Mouse (Mus musculus): ENCODE results near the gene Dnajc27. TPM values are rescaled to one million over a fixed set of nuclear protein-coding genes. Genes with fewer than 3 reads are reported as not detected.
A peak's percentile ranks its signal among the peaks of the same experiment; 100 is the strongest.

Dnajc27 gene
- total RNA-seq, 2 experiments from 2014 or later = 13.3 to 14.5 TPM

- DNase-seq = no peak
- intact Hi-C loops (cut with DNase I; ENCODE audit: low total_unique reads) = loop anchor here (5.0 kb wide), 1 partner anchor 148 kb away; no protein-coding TSS in a partner anchor
Observed at GRCm38 (mm10) chr12:4075407-4075806, 7.0 kb upstream of the Dnajc27 start.

GRCm38 (mm10) chr12:4076383-4076782 lies 6.0 kb upstream of the Dnajc27 start:
- intact Hi-C loops (cut with DNase I; ENCODE audit: low total_unique reads) = loop anchor here (5.0 kb wide), 1 partner anchor 149 kb away; no protein-coding TSS in a partner anchor
- DNase-seq = no peak

DNA sequence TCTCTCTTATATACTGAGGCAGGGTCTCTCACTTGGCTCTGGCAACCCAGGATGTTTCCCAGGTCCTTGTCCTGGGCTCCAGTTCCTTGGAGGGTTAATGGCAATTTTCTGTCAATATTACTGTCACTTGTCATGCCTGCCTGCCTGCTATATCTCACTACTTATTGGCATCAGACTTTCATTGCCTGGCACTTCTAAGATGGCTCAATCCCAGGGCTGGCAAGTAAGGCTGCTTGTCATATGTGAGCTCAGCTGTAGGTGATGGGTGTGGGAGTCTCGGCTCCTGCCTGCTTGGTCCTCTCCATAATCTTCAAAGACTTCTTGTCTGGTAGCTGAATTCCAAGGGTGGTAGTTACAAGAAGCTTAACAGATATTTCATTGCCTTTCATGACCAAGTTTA lies 4.3 kb upstream of the Dnajc27 start:
- intact Hi-C loops (cut with DNase I; ENCODE audit: low total_unique reads) = loop anchor here (2.0 to 5.0 kb wide), 2 partner anchors 93 to 151 kb away; no protein-coding TSS in a partner anchor

GRCm38 (mm10) chr12:4080311-4080710 lies 2.1 kb upstream of the Dnajc27 start:
- intact Hi-C loops (cut with DNase I; ENCODE audit: low total_unique reads) = no loop called here
- peak; percentile 53 for DNase-seq

More for the DNA sequence above, 4.3 kb upstream of the Dnajc27 start:
- no peak for DNase-seq

- intact Hi-C loops (cut with DNase I; ENCODE audit: low total_unique reads) = no loop called here
- no peak for DNase-seq
Observed at GRCm38 (mm10) chr12:4083441-4083840, 1.1 kb downstream of the Dnajc27 start.

DNA sequence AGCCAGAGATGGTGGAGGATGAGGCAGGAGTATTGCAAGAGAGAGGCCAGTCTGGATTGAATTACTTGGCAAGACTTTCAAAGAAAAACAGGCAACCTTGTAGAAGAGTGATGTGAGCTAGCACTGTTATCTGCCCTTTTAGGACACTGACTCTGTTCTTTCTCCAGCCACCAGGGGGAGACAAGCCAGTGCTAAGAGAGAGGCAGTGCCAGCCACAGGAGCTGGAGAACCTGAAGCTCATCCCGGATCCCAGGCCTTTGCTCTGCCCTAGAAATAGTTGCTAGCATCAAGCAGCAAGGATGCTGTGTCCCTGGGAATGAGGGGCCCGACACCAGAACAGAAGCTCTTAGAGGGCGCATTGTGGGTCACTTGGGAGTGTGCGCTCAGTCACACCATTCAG lies 25.0 kb downstream of the Dnajc27 start:
- peak; percentile 73 for DNase-seq
- intact Hi-C loops (cut with DNase I; ENCODE audit: low total_unique reads) = loop anchor here (2.0 to 10.0 kb wide), 2 partner anchors 103 to 447 kb away; no protein-coding TSS in a partner anchor

- DNase-seq = no peak
- intact Hi-C loops (cut with DNase I; ENCODE audit: low total_unique reads) = no loop called here
Observed at GRCm38 (mm10) chr12:4116132-4116531, 33.7 kb downstream of the Dnajc27 start.

- intact Hi-C loops (cut with DNase I; ENCODE audit: low total_unique reads) = no loop called here
- no peak for DNase-seq
Observed at GRCm38 (mm10) chr12:4117136-4117535, 34.8 kb downstream of the Dnajc27 start.

- no peak for DNase-seq
- intact Hi-C loops (cut with DNase I; ENCODE audit: low total_unique reads) = no loop called here
Observed at GRCm38 (mm10) chr12:4117579-4117978, 35.2 kb downstream of the Dnajc27 start.

DNA sequence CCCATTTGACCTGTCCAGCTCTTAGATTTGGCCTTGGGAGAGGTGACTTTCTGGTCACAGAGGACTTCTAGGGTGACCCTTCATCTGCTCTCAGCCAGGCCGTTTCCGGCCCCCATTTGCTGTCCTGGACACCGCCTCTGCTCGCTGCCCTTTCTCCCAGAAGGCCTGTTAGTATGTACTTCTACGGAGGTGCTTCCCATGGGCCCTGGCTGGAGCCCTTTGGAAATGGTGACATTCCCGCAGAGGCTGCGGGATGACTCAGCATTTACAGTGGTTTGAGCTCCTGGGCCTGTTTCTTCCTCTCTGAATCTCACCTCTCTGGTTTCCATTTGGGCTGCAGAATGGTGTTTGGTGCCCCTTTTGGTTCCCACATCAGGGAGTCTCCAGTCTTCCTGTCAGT lies 45.0 kb downstream of the Dnajc27 start:
- intact Hi-C loops (cut with DNase I; ENCODE audit: low total_unique reads) = no loop called here
- DNase-seq = no peak

DNA sequence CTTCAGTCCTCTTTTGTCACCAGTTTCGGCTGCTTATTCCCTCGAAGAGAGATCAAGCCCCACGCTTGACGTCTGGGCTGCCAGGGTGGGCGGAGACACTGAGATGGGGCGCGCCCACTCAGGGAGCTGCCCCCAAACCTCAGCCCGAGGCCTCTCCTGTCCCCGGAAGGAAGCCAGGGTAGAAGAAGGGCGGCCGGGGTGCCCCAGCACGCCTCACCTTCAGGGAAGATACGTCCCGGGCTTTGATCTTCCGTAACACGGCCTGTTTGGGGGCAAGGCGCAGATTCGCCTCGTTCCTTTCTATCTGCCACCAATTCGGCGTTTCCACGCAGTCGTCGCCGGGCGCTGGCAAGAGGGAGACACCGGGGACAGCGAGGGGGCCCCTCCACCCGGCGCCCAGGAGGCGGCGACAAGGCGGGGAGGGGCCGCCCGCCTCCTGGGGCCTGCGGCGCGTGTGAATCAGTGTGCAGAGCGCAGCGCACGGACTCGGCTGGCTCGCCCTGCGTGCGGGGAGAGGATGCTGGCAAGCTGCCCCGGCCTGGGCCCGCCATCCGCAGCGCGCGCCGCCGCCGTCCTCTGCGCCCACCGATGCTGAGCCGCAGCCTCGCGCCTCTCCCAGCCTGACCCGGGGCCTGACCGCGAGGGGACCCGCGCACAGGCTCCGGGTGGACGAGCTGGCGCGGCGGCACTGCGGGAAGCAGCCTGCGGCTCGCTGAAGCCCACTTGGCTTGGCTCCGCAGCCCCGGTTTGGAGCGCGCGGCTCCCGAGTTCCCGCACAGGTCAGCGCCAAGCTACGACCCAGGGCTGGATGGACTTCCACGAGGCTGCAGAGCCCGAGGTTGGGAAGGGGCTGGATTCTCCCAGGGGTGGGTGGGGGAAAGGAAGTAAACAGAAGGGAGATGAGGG lies 50.8 kb downstream of the Dnajc27 start, which contains the start of gene Adcy3:
TSS of gene Adcy3 (plus strand) at position 163 of the 906 bp plus-strand sequence.
- DNase-seq = peak; percentile 67

DNA sequence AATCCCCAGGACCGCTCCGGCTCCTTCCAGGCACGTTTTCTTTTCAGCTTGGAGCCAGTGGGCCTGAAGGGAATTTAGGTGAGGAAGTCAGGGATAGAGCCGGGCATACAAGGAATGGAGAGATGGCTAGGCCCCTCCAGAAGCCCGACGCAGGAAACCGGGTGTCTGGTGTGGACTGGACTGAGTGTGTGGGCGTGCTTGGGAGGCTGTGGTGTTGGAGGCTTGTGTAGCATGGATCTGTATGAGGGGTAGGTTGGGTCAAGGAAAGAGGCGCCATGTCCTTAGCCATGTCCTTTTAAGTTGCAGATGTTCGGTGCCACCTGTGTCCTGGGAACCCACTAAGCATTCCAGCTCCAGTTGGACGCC lies 51.4 kb downstream of the Dnajc27 start:
- intact Hi-C loops (cut with DNase I; ENCODE audit: low total_unique reads) = no loop called here
- DNase-seq = no peak

More for the DNA sequence above, 50.8 kb downstream of the Dnajc27 start, which contains the start of gene Adcy3:
- intact Hi-C loops (cut with DNase I; ENCODE audit: low total_unique reads) = no loop called here

DNA sequence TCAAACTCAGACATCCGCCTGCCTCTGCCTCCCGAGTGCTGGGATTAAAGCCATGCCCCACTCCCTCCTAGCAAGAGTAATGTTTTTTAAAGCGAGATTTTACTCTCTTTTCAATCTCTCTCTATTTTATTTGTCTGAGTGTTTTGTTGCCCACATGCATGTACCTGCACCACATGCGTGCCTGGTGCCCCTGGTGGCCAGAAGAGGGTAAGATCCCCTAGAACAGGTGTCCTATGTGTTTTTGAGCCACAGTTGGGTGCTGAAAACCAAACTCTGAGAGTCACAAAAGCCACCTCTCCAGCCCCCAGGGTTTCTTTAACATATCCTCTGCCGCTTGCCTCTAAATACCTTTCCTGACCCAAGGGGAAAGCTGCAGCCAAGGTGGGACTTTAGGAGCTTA lies 60.8 kb downstream of the Dnajc27 start:
- no peak for DNase-seq
- intact Hi-C loops (cut with DNase I; ENCODE audit: low total_unique reads) = no loop called here

- intact Hi-C loops (cut with DNase I; ENCODE audit: low total_unique reads) = no loop called here
- no peak for DNase-seq
Observed at GRCm38 (mm10) chr12:4150936-4151335, 68.6 kb downstream of the Dnajc27 start.

DNA sequence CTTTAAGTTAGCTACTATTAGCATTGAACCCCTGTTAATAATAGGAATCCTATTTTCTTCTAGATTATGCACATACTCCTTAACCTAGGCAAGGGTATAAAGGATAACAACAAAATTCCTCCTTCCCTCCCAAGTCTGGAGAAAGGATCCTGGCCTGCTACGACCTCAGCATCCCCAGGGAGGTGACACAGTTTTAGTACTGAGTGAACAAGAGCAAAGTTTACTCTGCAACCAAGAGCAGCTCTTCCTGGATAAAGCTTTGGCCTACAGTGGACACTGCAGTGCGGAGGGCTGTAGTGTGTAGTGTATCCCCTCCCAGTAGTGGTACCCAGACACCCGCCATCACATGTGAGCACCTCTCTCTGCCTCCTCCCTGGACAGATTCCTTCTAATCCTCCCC lies 69.6 kb downstream of the Dnajc27 start:
- intact Hi-C loops (cut with DNase I; ENCODE audit: low total_unique reads) = no loop called here
- peak; percentile 49 for DNase-seq

- intact Hi-C loops (cut with DNase I; ENCODE audit: low total_unique reads) = no loop called here
Observed at GRCm38 (mm10) chr12:4157466-4157865, 75.1 kb downstream of the Dnajc27 start.

DNA sequence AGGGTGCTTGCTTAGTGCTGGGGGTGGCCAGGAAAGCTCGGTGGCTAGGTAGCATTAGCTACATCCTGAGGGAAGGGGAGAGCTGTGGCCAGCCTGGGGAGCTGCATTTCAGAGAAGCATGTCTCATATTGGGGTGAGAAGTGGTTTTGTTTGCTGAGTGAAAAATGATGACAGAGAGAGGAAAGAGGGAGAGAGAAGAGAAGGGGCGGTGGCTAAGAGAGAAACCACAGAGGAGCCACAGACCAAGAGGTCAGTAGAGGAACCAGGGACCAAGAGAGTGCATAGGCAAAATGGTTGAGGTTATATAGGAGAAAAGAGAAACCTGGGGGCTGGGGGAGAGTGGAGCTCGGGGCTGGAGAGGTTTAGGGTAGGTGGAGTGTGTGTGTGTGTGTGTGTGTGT lies 75.8 kb downstream of the Dnajc27 start:
- intact Hi-C loops (cut with DNase I; ENCODE audit: low total_unique reads) = no loop called here
- no peak for DNase-seq

More at GRCm38 (mm10) chr12:4157466-4157865, 75.1 kb downstream of the Dnajc27 start:
- DNase-seq = no peak

GRCm38 (mm10) chr12:4158868-4159632 lies 76.7 kb downstream of the Dnajc27 start:
- no peak for DNase-seq
- intact Hi-C loops (cut with DNase I; ENCODE audit: low total_unique reads) = no loop called here
